Mouse (Mus musculus) olfactory bulb, adult 2 months (tissue): ENCODE data around the gene Olfr1130. TPM values are rescaled to one million over a fixed set of nuclear protein-coding genes. Genes with fewer than 3 reads are reported as not detected.
"Not testable (repeated sequence)": the region's sequence is repeated elsewhere in the genome, so short reads cannot be mapped to it uniquely, and the experiment has no call there.

ENCODE experiments used
- H3K27ac ChIP-seq: fragments of 200-500 bp; 2 replicates; pipeline ENCODE4 v1.5.1; 2012; ENCODE audit warnings: low read depth, low read length; ENCODE audit not compliant: insufficient read depth
- H3K4me1 ChIP-seq: fragments of 200-500 bp; 2 replicates; pipeline ENCODE4 v1.6.1; 2012; ENCODE audit warnings: low read length; ENCODE audit not compliant: control insufficient read depth, insufficient read depth
- H3K4me3 ChIP-seq: fragments of 200-500 bp; 2 replicates; pipeline ENCODE4 v1.5.1; 2012; ENCODE audit warnings: mild to moderate bottlenecking, low read depth, low read length, moderate library complexity; ENCODE audit not compliant: insufficient read depth
- CTCF ChIP-seq: fragments of 200-500 bp; IDR thresholded peaks from 2 replicates; pipeline ENCODE4 v1.5.1; 2012; ENCODE audit warnings: low read depth, mild to moderate bottlenecking, low read length, moderate library complexity; ENCODE audit not compliant: insufficient read depth
- POLR2A ChIP-seq: fragments of 200-500 bp; IDR thresholded peaks from 2 replicates; pipeline ENCODE4 v1.6.1; 2012; ENCODE audit warnings: mild to moderate bottlenecking, low read depth, low read length, moderate library complexity; ENCODE audit not compliant: insufficient read depth
- WGBS: fragments of 180-500 bp; shearing (Covaris S2); methylation state at CpG from one replicate; pipeline ENCODE4 v1.1.7; 2018; 5-methylcytosine and 5-hydroxymethylcytosine counted together
- polyA plus RNA-seq: library from polyadenylated mRNA; stranded (reverse); fragments of >200 nt; gene quantifications from 2 replicates; pipeline ENCODE4 v1.2.4, GENCODE M21; 2012; ENCODE audit warnings: low replicate concordance; ENCODE audit not compliant: missing spikeins, insufficient read depth, insufficient read length

Gene Olfr1130
- not detected in 2 replicates for polyA plus RNA-seq

DNA sequence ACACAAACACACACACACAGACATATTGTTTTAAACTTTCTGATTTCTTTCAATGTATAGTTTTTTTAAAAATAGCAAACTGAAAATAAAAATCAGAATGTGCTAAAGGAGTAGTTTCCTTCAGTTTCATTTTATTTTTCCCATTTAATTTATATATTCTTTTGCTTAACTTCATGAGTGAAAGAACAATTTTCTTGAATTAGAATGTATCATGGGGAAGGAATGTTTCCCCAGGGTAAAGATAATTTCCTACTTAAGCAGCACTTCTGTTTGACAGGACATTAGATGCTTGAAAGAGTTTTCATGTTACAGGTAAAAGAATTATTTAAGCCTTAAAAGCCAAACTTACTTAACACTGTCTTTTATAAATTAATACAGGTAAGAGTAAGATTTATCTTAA lies at the start of gene Olfr1130:
Olfr1130 (plus strand) TSS at position 301 of the 400 bp plus-strand sequence.
- not testable (repeated sequence) for H3K4me1 ChIP-seq, H3K4me3 ChIP-seq, H3K27ac ChIP-seq

DNA sequence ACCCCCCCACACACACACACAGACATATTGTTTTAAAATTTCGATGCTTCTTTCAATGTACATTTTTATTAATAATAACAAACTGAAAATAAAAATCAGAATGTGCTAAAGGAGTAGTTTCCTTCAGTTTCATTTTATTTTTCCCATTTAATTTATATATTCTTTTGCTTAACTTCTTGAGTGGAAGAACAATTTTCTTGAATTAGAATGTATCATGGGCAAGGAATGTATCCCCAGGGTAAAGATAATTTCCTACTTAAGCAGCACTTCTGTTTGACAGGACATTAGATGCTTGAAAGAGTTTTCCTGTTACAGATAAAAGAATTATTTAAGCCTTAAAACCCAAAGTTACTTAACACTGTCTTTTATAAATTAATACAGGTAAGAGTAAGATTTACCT lies 32.4 kb upstream of the Olfr1130 start, which contains the start of gene Olfr1129:
Olfr1129 (plus strand) TSS at position 301 of the 400 bp plus-strand sequence.
- not testable (repeated sequence) for H3K4me3 ChIP-seq, H3K4me1 ChIP-seq, H3K27ac ChIP-seq
- 67% methylated on average over 1 of the region's 1 CpGs for WGBS

- H3K4me3 ChIP-seq, result no peak within 1 kb of the TSS
- no peaks in the 10 kb centered on the region for H3K4me1 ChIP-seq
- H3K27ac ChIP-seq, result no peak within 1 kb of the TSS
- TF ChIP-seq CTCF (no peak), POLR2A (no peak)
- WGBS, result 73% methylated on average over 3 of the region's 3 CpGs
These were observed 20.8 kb downstream of the Olfr1130 start, which contains the start of gene Olfr1131 for GRCm38 (mm10) chr2:87626804-87627203. Gene Olfr1131, plus strand, starts transcription at chr2:87627104.

DNA sequence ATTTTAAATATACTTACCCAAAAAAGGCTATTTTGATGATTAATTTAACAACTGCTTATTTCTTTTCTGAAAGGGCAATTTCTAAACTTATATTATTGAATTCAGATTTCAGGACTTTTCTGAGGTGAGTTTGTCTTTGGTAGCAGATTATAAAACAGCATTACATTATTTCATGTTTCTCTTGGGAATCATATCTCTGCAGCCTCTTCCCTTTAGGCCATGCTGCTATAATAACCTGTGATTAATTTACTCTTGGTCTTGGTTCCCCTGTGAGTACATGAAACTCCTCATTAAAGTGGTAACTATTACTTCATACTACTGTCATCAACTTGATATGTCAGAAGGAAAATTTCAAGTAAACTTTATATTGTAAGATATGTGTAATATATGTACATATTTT lies 31.4 kb downstream of the Olfr1130 start, which contains the start of gene Olfr1132:
Olfr1132 (minus strand) TSS at position 101 of the 400 bp plus-strand sequence.
- Histone ChIP-seq H3K4me1 (no peaks in the 10 kb centered on the region), H3K4me3 (no peak within 1 kb of the TSS), H3K27ac (no peak within 1 kb of the TSS)
- no peak for TF ChIP-seq POLR2A
- TF ChIP-seq CTCF, result no peak

GRCm38 (mm10) chr2:87642441-87642840 lies 36.4 kb downstream of the Olfr1130 start:
- no peak for TF ChIP-seq POLR2A
- no peak for TF ChIP-seq CTCF
- H3K4me1 ChIP-seq, result no peaks in the 10 kb centered on the region
- no peak overlapping the region for H3K4me3 ChIP-seq
- H3K27ac ChIP-seq, result no peak overlapping the region

DNA sequence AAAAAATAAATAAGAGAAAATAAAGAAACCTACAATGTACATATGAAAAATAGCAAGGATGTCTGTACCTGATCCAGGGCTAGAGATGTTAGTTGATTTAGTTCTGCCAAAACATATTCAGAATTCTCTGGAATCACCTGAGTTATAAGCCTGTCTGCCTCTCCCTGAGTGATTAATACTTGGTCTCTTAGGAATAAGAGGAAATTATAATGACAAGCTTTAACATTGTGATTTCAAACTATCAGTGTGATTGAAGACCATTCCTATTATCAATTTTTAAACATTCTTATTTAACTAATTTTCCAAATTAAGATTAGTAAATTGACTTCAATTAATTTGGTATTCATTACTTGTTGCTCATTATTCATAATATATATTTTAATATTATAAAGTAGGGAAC lies 41.3 kb downstream of the Olfr1130 start, which contains the start of gene Olfr1133:
Olfr1133 (minus strand) TSS at position 101 of the 400 bp plus-strand sequence.
- Histone ChIP-seq H3K27ac (no peak within 1 kb of the TSS), H3K4me3 (no peak within 1 kb of the TSS), H3K4me1 (no peaks in the 10 kb centered on the region)
- TF ChIP-seq CTCF, result no peak
- no peak for TF ChIP-seq POLR2A

- H3K4me1 ChIP-seq, result no peaks in the 10 kb centered on the region
- 84% methylated on average over 2 of the region's 2 CpGs for WGBS
- no peak within 1 kb of the TSS for H3K4me3 ChIP-seq
- no peak within 1 kb of the TSS for H3K27ac ChIP-seq
- TF ChIP-seq POLR2A, result no peak
- no peak for TF ChIP-seq CTCF
These were observed 52.3 kb downstream of the Olfr1130 start, which contains the start of gene Olfr1134 for GRCm38 (mm10) chr2:87658360-87658759. Gene Olfr1134, minus strand, starts transcription at chr2:87658460.

Other genes with a start within 250 kb of the Olfr1130 start
- gene Olfr1121, start 236.3 kb upstream of the Olfr1130 start, polyA plus RNA-seq, result not detected in 2 replicates
- gene Olfr1122, start 220.4 kb upstream of the Olfr1130 start, polyA plus RNA-seq, result not detected in 2 replicates
- not detected in 2 replicates for gene Olfr1123, start 189.6 kb upstream of the Olfr1130 start, polyA plus RNA-seq
- not detected in 2 replicates for gene Olfr1124, start 175.9 kb upstream of the Olfr1130 start, polyA plus RNA-seq
- gene Olfr1126, start 152.2 kb upstream of the Olfr1130 start, polyA plus RNA-seq, result not detected in 2 replicates
- gene Pramel7, start 109.1 kb upstream of the Olfr1130 start, polyA plus RNA-seq, result not detected in 2 replicates
- not detected in 2 replicates for gene Pramel6, start 99.6 kb upstream of the Olfr1130 start, polyA plus RNA-seq
- not detected in 2 replicates for gene Olfr153, start 74.4 kb upstream of the Olfr1130 start, polyA plus RNA-seq
- not detected in 2 replicates for gene Olfr1128, start 60.7 kb upstream of the Olfr1130 start, polyA plus RNA-seq
- not detected in 2 replicates for gene Olfr1129, start 32.3 kb upstream of the Olfr1130 start, polyA plus RNA-seq
- gene Olfr1131, start 20.9 kb downstream of the Olfr1130 start, polyA plus RNA-seq, result not detected in 2 replicates
- gene Olfr1132, start 31.3 kb downstream of the Olfr1130 start, polyA plus RNA-seq, result not detected in 2 replicates
- gene Olfr1133, start 41.2 kb downstream of the Olfr1130 start, polyA plus RNA-seq, result not detected in 2 replicates
- gene Olfr1134, start 52.2 kb downstream of the Olfr1130 start, polyA plus RNA-seq, result not detected in 2 replicates
- not detected in 2 replicates for gene Olfr1135, start 67.5 kb downstream of the Olfr1130 start, polyA plus RNA-seq
- not detected in 2 replicates for gene Olfr1136, start 87.7 kb downstream of the Olfr1130 start, polyA plus RNA-seq
- not detected in 2 replicates for gene Olfr1137, start 107.0 kb downstream of the Olfr1130 start, polyA plus RNA-seq
- not detected in 2 replicates for gene Olfr1138, start 133.8 kb downstream of the Olfr1130 start, polyA plus RNA-seq
- gene Olfr1140, start 137.5 kb downstream of the Olfr1130 start, polyA plus RNA-seq, result not detected in 2 replicates
- not detected in 2 replicates for gene Olfr1141, start 147.8 kb downstream of the Olfr1130 start, polyA plus RNA-seq
- not detected in 2 replicates for gene Olfr152, start 173.3 kb downstream of the Olfr1130 start, polyA plus RNA-seq
- gene Olfr1143, start 194.4 kb downstream of the Olfr1130 start, polyA plus RNA-seq, result not detected in 2 replicates
- not detected in 2 replicates for gene Olfr1145, start 203.6 kb downstream of the Olfr1130 start, polyA plus RNA-seq
- gene Olfr1148, start 224.3 kb downstream of the Olfr1130 start, polyA plus RNA-seq, result not detected in 2 replicates
- not detected in 2 replicates for gene Olfr1150-ps1, start 237.8 kb downstream of the Olfr1130 start, polyA plus RNA-seq
- gene Olfr1151, start 249.7 kb downstream of the Olfr1130 start, polyA plus RNA-seq, result not detected in 2 replicates